Mouse (Mus musculus): Measurements from ENCODE around the gene Gata5. TPM values are rescaled to one million over a fixed set of nuclear protein-coding genes. Genes with fewer than 3 reads are reported as not detected.

Gene Gata5
- polyA plus RNA-seq, 1 experiment from 2014 or later: 0.06 TPM

DNA sequence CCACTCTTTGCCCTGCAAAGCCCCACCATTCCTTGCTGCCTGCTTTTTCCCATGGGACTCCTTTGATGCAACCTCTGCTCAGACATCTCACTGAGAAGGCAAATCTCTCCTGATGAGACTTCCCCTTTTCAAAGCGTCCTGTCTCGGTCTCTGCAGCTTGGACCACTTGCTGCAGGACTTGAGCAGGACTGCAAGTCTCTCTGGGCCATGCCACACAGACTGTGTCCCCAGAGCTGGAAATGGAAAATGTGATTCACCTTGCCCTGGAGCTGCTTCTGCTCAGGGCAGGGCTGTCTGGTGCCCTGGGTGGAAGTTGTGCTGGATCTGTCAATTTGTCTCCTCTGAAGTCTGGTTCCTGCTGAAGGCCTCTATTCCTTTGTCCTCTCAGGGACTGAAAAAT, 7.7 kb upstream of the Gata5 start:
- ATAC-seq (ENCODE audit: low FRiP score, low read depth): no peak

DNA sequence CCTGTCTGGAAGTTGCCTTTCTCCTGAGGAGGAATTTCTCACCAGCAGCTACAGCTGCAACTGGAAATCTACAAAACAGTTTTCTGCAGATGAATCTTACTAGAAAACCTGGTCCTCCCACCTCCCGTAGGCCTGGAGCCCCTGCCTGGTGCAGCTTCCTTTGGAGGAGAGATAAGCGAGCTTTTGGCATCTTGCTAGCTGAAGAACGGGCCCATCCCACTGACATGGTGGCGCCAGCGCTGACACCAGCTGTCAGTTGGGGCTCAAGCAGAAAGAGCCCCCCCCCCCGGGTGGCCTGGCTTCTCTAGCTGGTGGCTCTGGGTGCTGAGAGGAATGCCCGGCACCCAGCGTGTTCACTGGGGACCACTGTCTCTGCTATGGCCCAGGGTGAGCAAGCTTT, 6.7 kb upstream of the Gata5 start:
- ATAC-seq (ENCODE audit: low FRiP score, low read depth): no peak
- Histone ChIP-seq H3K9ac (no peak overlapping the region), H3K9me3 (no peaks in the 10 kb centered on the region)

More for the DNA sequence above, 7.7 kb upstream of the Gata5 start:
- peaks cover 8% of the 10 kb centered on the region for H3K4me1 ChIP-seq
- peaks cover 39% of the 10 kb centered on the region for H3K27me3 ChIP-seq
- no peak overlapping the region for H3K27ac ChIP-seq
- 53% methylated on average over 2 of the region's 2 CpGs for WGBS
- no peaks in the 10 kb centered on the region for H3K9me3 ChIP-seq
- no peak overlapping the region for H3K4me2 ChIP-seq (replicated peaks)
- H3K4me3 ChIP-seq: no peak overlapping the region
- no peak overlapping the region for H3K9ac ChIP-seq
- no peaks in the 10 kb centered on the region for H3K36me3 ChIP-seq

DNA sequence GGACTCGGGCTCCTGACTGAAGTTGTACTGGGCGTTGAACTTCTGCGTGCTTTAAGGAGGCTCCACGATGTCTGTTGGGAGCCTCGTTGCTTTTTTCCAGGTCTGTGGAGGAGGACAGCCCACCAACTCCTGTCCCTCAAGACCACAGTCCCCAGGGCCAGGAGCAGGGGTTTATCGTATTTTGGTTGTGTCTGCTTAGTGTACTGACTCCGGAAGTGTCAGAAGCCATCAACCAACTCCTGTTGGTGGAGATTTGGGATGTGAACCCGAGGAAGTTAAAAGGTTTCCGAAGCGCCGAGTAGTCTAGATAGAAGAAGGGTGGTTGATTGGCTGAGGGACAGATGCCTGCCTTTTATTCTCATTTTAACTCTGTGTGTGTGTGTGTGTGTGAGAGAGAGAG, 5.4 kb upstream of the Gata5 start:
- Histone ChIP-seq H3K9me3 (no peaks in the 10 kb centered on the region), H3K27me3 (peaks cover 62% of the 10 kb centered on the region), H3K4me3 (no peak overlapping the region), H3K36me3 (no peaks in the 10 kb centered on the region), H3K4me2 (replicated peaks) (no peak overlapping the region), H3K27ac (no peak overlapping the region), H3K9ac (no peak overlapping the region), H3K4me1 (peaks cover 10% of the 10 kb centered on the region)
- WGBS: 62% methylated on average over 11 of the region's 11 CpGs
- no peak for ATAC-seq (ENCODE audit: low FRiP score, low read depth)

More for the DNA sequence above, 6.7 kb upstream of the Gata5 start:
- Histone ChIP-seq H3K4me3 (no peak overlapping the region), H3K36me3 (no peaks in the 10 kb centered on the region), H3K27me3 (peaks cover 49% of the 10 kb centered on the region), H3K4me2 (replicated peaks) (no peak overlapping the region), H3K27ac (no peak overlapping the region), H3K4me1 (peaks cover 8% of the 10 kb centered on the region)
- WGBS: 63% methylated on average over 8 of the region's 8 CpGs

DNA sequence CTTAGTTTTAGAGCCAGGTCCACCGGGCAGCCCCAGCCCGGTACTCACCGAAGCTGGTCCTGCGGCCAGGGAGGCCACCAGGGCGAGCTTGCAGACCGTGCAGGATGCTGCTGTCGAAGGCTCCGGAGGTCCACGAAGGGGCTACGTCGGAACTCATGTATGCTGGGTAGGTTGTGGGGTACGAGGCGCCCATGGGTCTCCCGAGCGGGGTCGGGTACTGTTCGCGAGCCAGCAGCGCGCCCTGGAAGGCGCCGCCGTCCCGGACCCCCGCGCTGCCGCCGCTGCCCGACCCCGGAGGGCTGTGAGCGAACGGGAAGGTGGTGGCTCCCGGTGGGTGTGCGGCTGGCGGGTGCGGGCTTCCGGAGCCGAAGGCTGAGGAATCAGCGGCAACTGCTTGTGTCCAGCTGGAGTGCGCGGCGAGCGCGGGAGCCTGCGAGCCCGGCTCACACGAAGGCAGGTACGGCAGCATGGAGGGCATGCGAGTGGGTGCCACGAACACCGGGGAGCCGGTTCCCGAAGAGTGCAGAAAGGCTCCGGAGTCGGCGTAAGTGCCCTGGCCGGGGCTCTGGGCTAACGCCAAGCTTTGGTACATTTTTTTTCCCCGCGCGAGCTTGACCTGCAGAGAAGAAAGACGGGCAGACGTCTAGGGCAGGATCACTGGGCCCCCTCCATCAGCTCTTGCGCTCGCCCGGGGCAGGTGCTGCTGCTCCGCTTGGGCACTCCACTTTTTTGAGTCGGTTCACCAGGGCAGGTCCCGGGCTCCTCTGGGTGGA, 535 bp downstream of the Gata5 start:
- H3K9ac ChIP-seq: peak overlapping the region; percentile 39
- WGBS: under 1% methylated on average over 69 of the region's 69 CpGs

DNA sequence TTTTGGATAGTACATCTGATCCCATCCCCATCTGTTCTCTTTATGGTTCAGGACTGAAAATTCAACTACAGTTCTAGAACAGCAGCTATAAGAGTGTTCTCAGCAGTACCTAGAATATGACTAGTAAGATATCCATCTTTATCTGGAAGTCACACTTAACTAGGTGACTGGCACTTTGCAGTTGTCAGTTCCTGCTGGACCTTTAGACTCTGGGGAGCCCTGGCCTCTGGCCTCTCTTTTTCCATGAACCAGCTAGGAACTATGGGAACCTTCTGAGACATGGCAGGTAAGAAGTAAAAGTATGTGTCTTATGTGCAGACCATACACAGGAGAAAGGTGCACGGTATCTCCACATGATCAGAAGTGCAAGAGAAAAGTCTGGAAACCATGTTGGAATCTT, 5.0 kb downstream of the Gata5 start:
- Histone ChIP-seq H3K4me2 (replicated peaks) (no peak overlapping the region), H3K36me3 (no peaks in the 10 kb centered on the region), H3K27ac (no peak overlapping the region), H3K9me3 (no peaks in the 10 kb centered on the region), H3K27me3 (peaks cover 43% of the 10 kb centered on the region), H3K4me1 (peaks cover 18% of the 10 kb centered on the region), H3K4me3 (no peak overlapping the region), H3K9ac (no peak overlapping the region)
- WGBS: 84% methylated on average over 1 of the region's 1 CpGs
- no peak for ATAC-seq (ENCODE audit: low FRiP score, low read depth)

More for the DNA sequence above, 535 bp downstream of the Gata5 start:
- Histone ChIP-seq H3K27ac (no peak overlapping the region), H3K27me3 (peaks cover 88% of the 10 kb centered on the region), H3K9me3 (no peaks in the 10 kb centered on the region), H3K4me1 (peaks cover 25% of the 10 kb centered on the region), H3K36me3 (no peaks in the 10 kb centered on the region), H3K4me3 (peak overlapping the region; percentile 40), H3K4me2 (replicated peaks) (peak overlapping the region; percentile 66)
- ATAC-seq (ENCODE audit: low FRiP score, low read depth): peak; percentile 32; the same call in 1 of the 2 replicates

DNA sequence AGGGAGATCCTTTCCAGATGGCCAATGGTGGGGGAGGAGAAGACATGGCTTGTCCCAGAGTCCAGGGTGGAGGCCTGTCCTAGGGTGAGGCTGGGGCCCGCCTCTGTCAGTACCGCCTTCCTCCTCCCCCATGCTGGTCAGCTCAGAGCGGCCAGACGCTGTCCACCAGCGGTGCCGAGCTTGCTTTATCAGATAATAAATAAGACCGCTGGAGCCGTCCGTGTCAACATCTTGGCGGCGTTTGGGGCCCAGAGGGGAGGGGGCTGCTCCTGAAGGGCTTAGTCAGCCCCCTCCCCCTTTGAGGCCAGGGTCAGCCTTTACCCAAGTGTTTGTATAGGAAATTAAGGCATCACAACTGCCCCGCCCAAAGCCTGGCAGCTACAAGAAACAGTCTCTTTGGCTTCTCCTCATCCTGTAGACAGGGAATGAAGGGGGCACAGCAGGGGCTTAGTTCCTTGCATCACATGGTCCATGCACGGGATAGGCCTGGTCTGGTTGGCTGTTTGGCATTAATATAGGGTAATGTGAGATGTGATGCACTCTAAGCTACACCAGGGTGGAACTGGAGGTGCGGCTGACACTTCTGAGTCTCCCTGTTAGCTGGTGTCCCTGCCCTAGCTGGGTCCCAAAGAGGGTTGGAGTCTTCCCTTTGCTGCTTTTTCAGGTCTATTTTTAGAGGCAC, 11.7 kb downstream of the Gata5 start:
- no peaks in the 10 kb centered on the region for H3K9me3 ChIP-seq
- WGBS: 14% methylated on average over 14 of the region's 14 CpGs
- H3K4me2 ChIP-seq (replicated peaks): peak overlapping the region; percentile 21; the same call in 1 of the 2 replicates
- ATAC-seq (ENCODE audit: low FRiP score, low read depth): no peak
- no peaks in the 10 kb centered on the region for H3K27me3 ChIP-seq
- H3K36me3 ChIP-seq: no peaks in the 10 kb centered on the region
- H3K27ac ChIP-seq: no peak overlapping the region
- H3K4me1 ChIP-seq: peaks cover 17% of the 10 kb centered on the region
- H3K9ac ChIP-seq: no peak overlapping the region
- H3K4me3 ChIP-seq: no peak overlapping the region

DNA sequence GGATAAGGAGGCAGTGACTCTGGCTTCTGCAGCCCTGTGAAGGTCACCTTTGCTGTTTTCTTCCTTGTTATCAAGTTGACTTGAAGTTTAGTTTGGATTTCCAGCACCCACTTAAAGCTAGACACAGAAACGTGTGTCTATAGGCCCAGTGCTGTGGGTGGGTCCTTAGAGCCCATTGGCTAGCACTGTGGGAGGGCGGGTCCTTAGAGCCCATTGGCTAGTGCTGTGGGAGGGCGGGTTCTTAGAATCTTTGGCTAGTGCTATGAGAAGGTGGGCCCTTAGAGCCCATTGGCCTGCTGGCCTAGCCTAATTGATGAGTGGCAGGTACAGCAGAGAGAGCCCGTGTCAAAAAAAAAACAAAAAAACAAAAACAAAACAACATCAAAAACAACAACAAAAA, 14.3 kb downstream of the Gata5 start:
- no peaks in the 10 kb centered on the region for H3K36me3 ChIP-seq
- WGBS: 71% methylated on average over 4 of the region's 4 CpGs
- no peaks in the 10 kb centered on the region for H3K9me3 ChIP-seq

DNA sequence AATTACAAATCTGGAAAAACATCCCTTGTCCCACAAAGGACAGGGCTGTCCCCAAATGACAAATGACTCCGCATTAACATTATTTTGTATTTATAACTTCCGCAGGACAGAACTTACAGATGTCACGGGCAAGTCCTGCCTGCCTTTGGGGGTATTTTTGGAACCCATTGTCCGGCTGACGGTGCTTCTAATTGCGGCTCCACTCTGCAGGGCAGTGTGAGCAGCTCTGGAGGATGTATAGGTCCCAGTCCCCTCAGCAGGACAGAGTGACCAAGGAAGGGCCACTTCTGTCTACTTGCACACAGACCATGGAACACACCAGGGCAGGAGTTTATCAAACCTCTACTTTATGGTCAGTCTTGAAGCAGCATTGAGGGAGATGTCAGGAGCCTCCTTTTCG, 16.9 kb downstream of the Gata5 start:
- WGBS: 78% methylated on average over 7 of the region's 7 CpGs

More for the DNA sequence above, 14.3 kb downstream of the Gata5 start:
- Histone ChIP-seq H3K9ac (no peak overlapping the region), H3K27me3 (no peaks in the 10 kb centered on the region), H3K4me1 (peaks cover 10% of the 10 kb centered on the region), H3K4me3 (no peak overlapping the region), H3K27ac (no peak overlapping the region), H3K4me2 (replicated peaks) (no peak overlapping the region)
- ATAC-seq (ENCODE audit: low FRiP score, low read depth): no peak

DNA sequence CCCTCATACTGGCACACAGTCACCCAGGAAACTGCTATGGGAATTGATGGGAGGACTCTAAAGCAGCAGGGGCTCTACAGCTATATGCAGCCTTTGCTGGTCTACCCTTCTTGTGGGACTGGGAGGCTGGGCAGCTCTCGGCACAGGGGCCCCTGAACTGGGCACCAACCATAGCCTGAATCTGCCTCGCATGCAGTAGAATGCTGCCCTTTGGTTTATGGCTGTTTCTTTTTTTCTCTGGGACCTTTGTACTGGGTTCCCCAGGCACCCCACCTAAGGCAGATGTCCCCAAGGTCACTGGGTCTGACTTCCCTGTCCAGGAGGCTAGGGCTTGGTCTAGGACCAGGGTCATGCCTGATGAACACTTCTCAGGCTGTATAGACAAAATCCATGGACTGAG, 20.2 kb downstream of the Gata5 start:
- no peak for ATAC-seq (ENCODE audit: low FRiP score, low read depth)
- 85% methylated on average over 2 of the region's 2 CpGs for WGBS

More for the DNA sequence above, 16.9 kb downstream of the Gata5 start:
- no peak for ATAC-seq (ENCODE audit: low FRiP score, low read depth)
- no peaks in the 10 kb centered on the region for H3K9me3 ChIP-seq
- no peak overlapping the region for H3K4me3 ChIP-seq
- peaks cover 3% of the 10 kb centered on the region; the same call in 1 of the 2 replicates for H3K4me1 ChIP-seq
- H3K27me3 ChIP-seq: no peaks in the 10 kb centered on the region
- no peak overlapping the region for H3K9ac ChIP-seq
- H3K36me3 ChIP-seq: no peaks in the 10 kb centered on the region
- H3K27ac ChIP-seq: no peak overlapping the region
- no peak overlapping the region for H3K4me2 ChIP-seq (replicated peaks)

DNA sequence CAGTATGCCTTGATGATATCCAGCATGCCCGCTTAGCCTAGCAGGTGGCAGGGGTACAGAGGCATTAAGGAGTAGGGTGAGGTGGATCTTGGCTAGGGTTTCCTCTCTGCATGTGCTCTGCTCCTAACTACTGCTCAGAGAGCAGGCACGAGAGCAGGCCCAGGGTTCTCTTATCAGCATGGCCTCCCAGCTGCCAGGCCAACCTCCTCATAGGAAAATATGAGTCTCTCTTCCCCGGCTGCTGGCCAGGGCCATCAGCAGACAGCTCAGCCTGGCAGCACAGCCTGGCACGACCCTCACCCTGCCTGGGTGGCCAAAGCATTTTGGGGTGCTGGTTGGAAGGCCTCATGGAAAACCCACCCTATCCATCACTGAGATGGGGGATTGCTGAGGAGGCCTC, 23.4 kb downstream of the Gata5 start:
- no peak for ATAC-seq (ENCODE audit: low FRiP score, low read depth)
- Histone ChIP-seq H3K27me3 (no peaks in the 10 kb centered on the region), H3K4me2 (replicated peaks) (no peak overlapping the region), H3K27ac (no peak overlapping the region), H3K9me3 (no peaks in the 10 kb centered on the region), H3K4me1 (no peaks in the 10 kb centered on the region), H3K4me3 (no peak overlapping the region), H3K9ac (no peak overlapping the region), H3K36me3 (no peaks in the 10 kb centered on the region)
- 82% methylated on average over 4 of the region's 4 CpGs for WGBS

More for the DNA sequence above, 20.2 kb downstream of the Gata5 start:
- Histone ChIP-seq H3K4me3 (no peak overlapping the region), H3K4me2 (replicated peaks) (no peak overlapping the region), H3K36me3 (no peaks in the 10 kb centered on the region), H3K4me1 (no peaks in the 10 kb centered on the region), H3K27ac (no peak overlapping the region), H3K9me3 (no peaks in the 10 kb centered on the region), H3K9ac (no peak overlapping the region), H3K27me3 (no peaks in the 10 kb centered on the region)

DNA sequence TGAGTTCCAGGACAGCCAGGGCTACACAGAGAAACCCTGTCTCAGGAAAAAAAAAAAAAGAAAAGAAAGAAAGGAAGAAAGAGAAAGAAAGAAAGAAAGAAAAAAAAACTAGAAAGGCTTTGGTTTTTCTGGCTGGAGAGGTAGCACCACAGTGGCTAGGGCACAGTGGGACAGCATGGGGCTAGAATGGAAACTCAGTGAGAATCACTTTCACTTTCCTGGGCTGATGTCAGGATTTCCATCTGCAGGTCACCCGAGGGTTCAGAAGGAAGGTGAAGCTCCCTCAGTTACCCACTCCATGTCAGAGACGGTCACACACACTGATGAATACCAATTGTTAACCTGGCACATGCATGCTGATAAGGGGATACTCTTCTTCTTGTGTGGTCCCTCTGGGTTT, 26.8 kb downstream of the Gata5 start:
- Histone ChIP-seq H3K4me2 (replicated peaks) (no peak overlapping the region), H3K36me3 (no peaks in the 10 kb centered on the region), H3K27ac (no peak overlapping the region), H3K9ac (no peak overlapping the region), H3K4me3 (no peak overlapping the region), H3K9me3 (0 out of 2 replicates have a peak, but pooled peaks cover 3% of the 10 kb centered on the region), H3K27me3 (no peaks in the 10 kb centered on the region), H3K4me1 (no peaks in the 10 kb centered on the region)
- 45% methylated on average over 2 of the region's 2 CpGs for WGBS
- ATAC-seq (ENCODE audit: low FRiP score, low read depth): no peak

DNA sequence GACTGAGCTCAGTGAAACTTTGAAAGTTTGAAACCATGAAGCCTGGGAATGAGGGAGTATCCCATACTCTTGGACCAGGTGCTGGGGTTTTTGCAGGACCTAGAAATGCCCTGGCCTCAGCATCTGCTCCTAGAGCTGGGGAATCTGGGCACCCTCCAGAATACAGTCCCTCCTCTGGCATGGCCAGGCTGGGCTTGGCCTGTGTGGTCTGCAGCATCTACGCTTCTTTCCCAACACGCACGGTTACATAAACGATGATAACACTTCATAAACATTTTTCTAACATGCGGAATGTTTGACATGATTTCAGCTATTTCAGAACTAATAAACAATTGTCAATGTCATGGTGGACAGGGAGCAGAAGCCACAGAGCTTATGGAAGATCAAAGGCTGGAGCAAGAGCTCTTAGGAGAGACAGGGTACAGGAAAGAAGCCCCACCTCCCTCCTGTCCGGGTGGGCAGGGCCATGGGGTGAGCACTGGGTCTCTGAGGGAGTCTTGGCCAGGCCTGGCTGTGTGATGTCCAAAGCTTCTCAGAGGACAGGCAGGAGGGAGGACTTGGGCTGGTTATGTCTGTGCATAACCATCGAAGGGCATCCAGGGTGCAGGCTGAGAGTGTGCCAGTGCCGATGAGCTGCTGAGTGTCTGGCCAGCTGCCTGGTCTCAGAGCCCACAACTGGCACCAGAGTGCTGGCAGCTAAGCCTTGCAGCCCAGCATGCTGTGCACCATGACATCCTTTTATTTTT, 27.9 kb downstream of the Gata5 start:
- no peak overlapping the region for H3K9ac ChIP-seq
- 83% methylated on average over 8 of the region's 8 CpGs for WGBS
- 0 out of 2 replicates have a peak, but pooled peaks cover 3% of the 10 kb centered on the region for H3K9me3 ChIP-seq
- H3K4me3 ChIP-seq: no peak overlapping the region
- no peak overlapping the region for H3K27ac ChIP-seq
- H3K4me1 ChIP-seq: no peaks in the 10 kb centered on the region
- H3K27me3 ChIP-seq: no peaks in the 10 kb centered on the region
- H3K4me2 ChIP-seq (replicated peaks): no peak overlapping the region
- no peaks in the 10 kb centered on the region for H3K36me3 ChIP-seq
- ATAC-seq (ENCODE audit: low FRiP score, low read depth): no peak

Measured in limb, embryonic 13.5 days (tissue).